Mouse (Mus musculus): ENCODE results near the gene Dimt1.

DNA sequence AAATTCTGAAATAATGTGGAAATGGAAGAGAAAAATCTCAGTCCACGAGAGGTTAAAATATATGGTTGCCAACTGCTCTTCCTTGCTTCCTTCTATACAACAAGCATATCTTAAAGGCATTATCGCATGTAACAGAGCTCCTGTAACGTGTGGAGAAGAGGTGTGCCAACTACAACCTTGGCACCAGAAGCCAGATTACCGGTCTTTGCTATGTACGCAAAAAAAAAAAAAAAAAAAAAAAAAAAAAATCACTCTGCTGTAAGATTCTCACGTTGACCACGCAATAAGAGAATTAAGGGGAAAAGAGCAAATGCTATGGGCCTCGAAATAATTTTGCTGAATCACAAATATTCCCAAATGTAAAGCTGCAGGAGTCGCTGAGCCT, 11.1 kb upstream of the Dimt1 start:
- TF ChIP-seq POLR2A (IDR thresholded peaks at IDR 0.05; ENCODE audit: borderline replicate concordance, insufficient read depth, low read length) (no peak), CTCF (IDR thresholded peaks at IDR 0.05; ENCODE audit: borderline replicate concordance, insufficient read depth, low read depth, low read length) (no peak)

All from cerebellum, adult 2 months (tissue).